22 mouse cellular contexts compared by ENCODE assay signal in genomic region chr16:29732889-29733288, GRCm38 (mm10).
DNase-seq lines count a peak whose midpoint lies in the region.
"Had no signal": no experiment of that assay in that cellular context is flagged by ENCODE, and none has a peak within 500 bp of the region (broad histone marks: within the 10 kb centered on the region; RNA-seq: fewer than 3 reads in every experiment).

No protein-coding gene starts in this region.

- DNase-seq in heart, adult 11 months = peak; percentile 82
- DNase-seq in heart, postnatal 10 days = no peak
- DNase-seq in Muller cell, postnatal 12 days (ENCODE audit: inconsistent ontology term) = peak; percentile 51
- no peak for DNase-seq in embryonic facial prominence, embryonic 10.5 days (ENCODE audit: low spot score)
- no peak for DNase-seq in spleen, postnatal 14 days (ENCODE audit: low spot score in 2 of 2)
- no peak for DNase-seq in ovary, postnatal 36 days (ENCODE audit: low spot score)
- no peak for DNase-seq in embryo, embryonic 10 days (ENCODE audit: low spot score)
- DNase-seq: adrenal gland, adult 8-10 months; adrenal gland, postnatal 14 days; adrenal gland, postnatal 36 days; B cell, adult 2 months; cerebellum, adult 11 months; cerebellum, adult 18-20 months; cerebellum, adult 8-10 months; cerebellum, adult 9-11 months; cerebellum, postnatal 36 days; forebrain, postnatal 0 days had no signal

- peaks cover 71% of the 10 kb centered on the region for H3K4me1 ChIP-seq in embryonic facial prominence, embryonic 10.5 days

- intact Hi-C loops in heart, postnatal 10 days (cut with DNase I) = loop anchor here (5.0 kb wide), 1 partner anchor 149 kb away; no protein-coding TSS in a partner anchor

- H3K27ac ChIP-seq in embryonic facial prominence, embryonic 10.5 days (replicated peaks) = 0 out of 2 replicates have a peak overlapping the region, but pooled peaks have one; percentile 2
- H3K27ac ChIP-seq: embryonic facial prominence, embryonic 13.5 days; embryonic facial prominence, embryonic 15.5 days; forebrain, embryonic 12.5 days had no signal

- 64% methylated on average over 1 of the region's 1 CpGs for WGBS in embryonic facial prominence, embryonic 10.5 days

- no peaks in the 10 kb centered on the region for H3K9me3 ChIP-seq in embryonic facial prominence, embryonic 10.5 days
- H3K9me3 ChIP-seq: embryonic facial prominence, embryonic 13.5 days; embryonic facial prominence, embryonic 15.5 days; forebrain, embryonic 12.5 days; G1E had no signal

- H3K27me3 ChIP-seq in embryonic facial prominence, embryonic 10.5 days (replicated peaks; ENCODE audit: low read depth, poor library complexity, severe bottlenecking) = peaks cover 82% of the 10 kb centered on the region
- H3K27me3 ChIP-seq: Patski had no signal

- no peaks in the 10 kb centered on the region for H3K36me3 ChIP-seq in embryonic facial prominence, embryonic 10.5 days (replicated peaks)
- H3K36me3 ChIP-seq: embryonic facial prominence, embryonic 13.5 days; embryonic facial prominence, embryonic 15.5 days; forebrain, embryonic 12.5 days; G1E had no signal

- no peak overlapping the region for H3K4me3 ChIP-seq in embryonic facial prominence, embryonic 10.5 days
- H3K4me3 ChIP-seq: embryonic facial prominence, embryonic 13.5 days; embryonic facial prominence, embryonic 15.5 days; forebrain, embryonic 12.5 days had no signal

Comparison
In these comparisons a context has a peak if more than half of its experiments do, and no peak if none do; other contexts are left out.
1. DNase-seq: peak in heart, adult 11 months (single experiment) and Muller cell, postnatal 12 days (single experiment); none in heart, postnatal 10 days (0 of 2), embryonic facial prominence, embryonic 10.5 days (single experiment), spleen, postnatal 14 days (0 of 2), ovary, postnatal 36 days (single experiment) and embryo, embryonic 10 days (single experiment).